Mouse (Mus musculus) kidney, embryonic 14.5 days (tissue): ENCODE data around the gene Myo15. TPM values are rescaled to one million over a fixed set of nuclear protein-coding genes. Genes with fewer than 3 reads are reported as not detected.
"Not testable (repeated sequence)": the region's sequence is repeated elsewhere in the genome, so short reads cannot be mapped to it uniquely, and the experiment has no call there.

Experiments
- ATAC-seq: fragments of 200-750 bp; cut with Nextera tagmentation; 2 replicates; pipeline ENCODE4 v1.8.0; 2017; ENCODE audit warnings: moderate number of reproducible peaks, mild to moderate bottlenecking, moderate TSS enrichment, moderate library complexity; ENCODE audit not compliant: low FRiP score, low TSS enrichment
- H3K27ac ChIP-seq: fragments of 300-500 bp; sonication (generic); 2 replicates; pipeline ENCODE4 v1.5.1; 2014; ENCODE audit warnings: low read depth, mild to moderate bottlenecking, low read length, moderate library complexity, mixed read lengths
- H3K27me3 ChIP-seq: fragments of 300-500 bp; sonication (generic); 2 replicates; pipeline ENCODE4 v1.6.1; 2014; ENCODE audit warnings: mild to moderate bottlenecking, low read length; ENCODE audit not compliant: control insufficient read depth, insufficient read depth
- H3K36me3 ChIP-seq: fragments of 300-500 bp; sonication (generic); 2 replicates; pipeline ENCODE4 v1.6.1; 2014; ENCODE audit warnings: low read length, mixed read lengths; ENCODE audit not compliant: control insufficient read depth, insufficient read depth
- H3K4me1 ChIP-seq: fragments of 300-500 bp; sonication (generic); 2 replicates; pipeline ENCODE4 v1.6.1; 2014; ENCODE audit warnings: low read length, mixed read lengths; ENCODE audit not compliant: control insufficient read depth, insufficient read depth
- H3K4me2 ChIP-seq: fragments of 300-500 bp; sonication (generic); replicated peaks from 2 replicates; pipeline ENCODE4 v1.6.1; 2014; ENCODE audit warnings: low read depth, mild to moderate bottlenecking, low read length
- H3K4me3 ChIP-seq: fragments of 300-500 bp; sonication (generic); 2 replicates; pipeline ENCODE4 v1.5.1; 2014; ENCODE audit warnings: mild to moderate bottlenecking, low read length
- H3K9ac ChIP-seq: fragments of 300-500 bp; sonication (generic); 2 replicates; pipeline ENCODE4 v1.6.1; 2014; ENCODE audit warnings: low read depth, mild to moderate bottlenecking, low read length, moderate library complexity
- H3K9me3 ChIP-seq: fragments of 300-500 bp; sonication (generic); 2 replicates; pipeline ENCODE4 v1.6.1; 2016; ENCODE audit warnings: low read length; ENCODE audit not compliant: control insufficient read depth
- whole genome bisulfite sequencing: fragments of 180-500 bp; shearing (Covaris S2); extraction: QIAGEN DNeasy Blood & Tissue Kit; methylation state at CpG from one replicate; pipeline ENCODE4 v1.1.7; 2014; 5-methylcytosine and 5-hydroxymethylcytosine counted together
- polyA plus RNA-seq: library from polyadenylated mRNA; unstranded; fragments of >200 nt; fragmentation: Nextera tagmentation; extraction: Ambion mirVana; gene quantifications from 2 replicates; pipeline ENCODE4 v1.2.1, GENCODE M21; 2014

Myo15 gene
- polyA plus RNA-seq, 1 experiment from 2014 or later = 0.38 TPM

DNA sequence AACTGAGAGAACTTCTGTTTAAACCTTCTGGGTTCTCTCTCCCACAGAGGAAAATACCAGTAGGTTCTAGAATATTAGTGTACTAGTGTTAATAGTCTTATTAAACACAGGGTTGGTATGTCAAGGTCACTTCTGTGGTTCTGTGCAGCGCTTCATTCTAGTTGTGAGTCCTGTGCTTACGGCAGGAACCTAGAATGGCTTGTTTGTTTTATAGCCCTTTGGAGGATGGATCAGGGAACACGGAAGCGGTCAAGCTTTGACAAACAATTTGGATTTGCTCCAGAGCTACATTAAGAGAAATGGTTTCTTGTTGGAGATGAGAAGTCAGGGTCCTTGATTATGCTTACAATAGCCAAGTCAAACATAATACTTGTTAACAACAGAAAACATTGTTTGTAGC lies 76.3 kb downstream of the Myo15 start:
- no peak for ATAC-seq
- Histone ChIP-seq H3K4me1 (peaks cover 18% of the 10 kb centered on the region), H3K27me3 (no peaks in the 10 kb centered on the region), H3K4me3 (no peak overlapping the region), H3K27ac (no peak overlapping the region), H3K36me3 (peaks cover 64% of the 10 kb centered on the region), H3K4me2 (no peak overlapping the region), H3K9ac (no peak overlapping the region), H3K9me3 (no peaks in the 10 kb centered on the region)
- 57% methylated on average over 4 of the region's 4 CpGs for WGBS

DNA sequence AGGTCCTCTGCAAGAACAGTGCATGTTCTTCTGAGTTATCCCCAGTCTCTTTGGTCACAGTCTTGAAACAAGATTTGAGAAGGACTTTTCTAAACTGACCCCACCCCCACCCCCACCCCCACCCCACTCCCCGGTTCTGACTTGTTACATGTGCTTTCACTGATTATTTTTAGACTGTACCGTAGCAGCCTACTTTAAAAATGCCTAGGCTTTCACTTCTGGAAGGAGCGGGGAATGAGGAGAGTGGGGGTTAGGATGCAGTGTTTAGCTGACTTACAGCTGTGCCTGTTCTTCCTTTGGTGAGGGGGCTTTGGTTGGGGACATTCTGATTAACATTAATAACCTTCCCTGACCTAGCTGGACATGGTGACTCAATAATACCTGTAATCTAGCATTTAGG lies 79.0 kb downstream of the Myo15 start:
- Histone ChIP-seq H3K4me3 (no peak overlapping the region), H3K36me3 (peaks cover 73% of the 10 kb centered on the region), H3K27me3 (no peaks in the 10 kb centered on the region), H3K4me2 (no peak overlapping the region), H3K27ac (no peak overlapping the region), H3K4me1 (peaks cover 8% of the 10 kb centered on the region; the same call in 1 of the 2 replicates), H3K9me3 (no peaks in the 10 kb centered on the region), H3K9ac (no peak overlapping the region)
- no peak for ATAC-seq
- WGBS = 93% methylated on average over 3 of the region's 3 CpGs

DNA sequence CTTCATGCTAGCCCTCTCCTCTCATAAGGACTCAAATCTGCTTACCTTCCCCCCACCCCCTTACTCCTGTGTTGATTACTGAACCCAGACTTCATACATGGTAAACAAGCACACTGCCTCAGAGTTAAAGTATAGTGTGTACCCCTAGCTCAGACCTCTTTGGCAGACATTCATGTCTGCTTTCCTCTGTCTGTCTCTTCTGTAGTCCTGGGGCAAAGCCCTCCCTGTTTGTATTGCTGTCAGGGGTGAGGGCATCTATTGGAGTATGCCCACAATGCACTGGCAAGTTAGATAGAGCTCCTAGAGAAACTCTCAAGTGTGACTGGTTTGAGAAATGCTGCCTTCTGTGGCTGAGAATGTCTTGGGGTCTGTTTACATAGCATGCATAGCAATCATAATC lies 84.0 kb downstream of the Myo15 start:
- peaks cover 93% of the 10 kb centered on the region for H3K36me3 ChIP-seq
- H3K9ac ChIP-seq = no peak overlapping the region
- no peak overlapping the region for H3K4me3 ChIP-seq
- H3K4me2 ChIP-seq = no peak overlapping the region
- H3K27me3 ChIP-seq = no peaks in the 10 kb centered on the region
- H3K4me1 ChIP-seq = no peaks in the 10 kb centered on the region
- ATAC-seq = no peak
- H3K9me3 ChIP-seq = no peaks in the 10 kb centered on the region
- no peak overlapping the region for H3K27ac ChIP-seq

DNA sequence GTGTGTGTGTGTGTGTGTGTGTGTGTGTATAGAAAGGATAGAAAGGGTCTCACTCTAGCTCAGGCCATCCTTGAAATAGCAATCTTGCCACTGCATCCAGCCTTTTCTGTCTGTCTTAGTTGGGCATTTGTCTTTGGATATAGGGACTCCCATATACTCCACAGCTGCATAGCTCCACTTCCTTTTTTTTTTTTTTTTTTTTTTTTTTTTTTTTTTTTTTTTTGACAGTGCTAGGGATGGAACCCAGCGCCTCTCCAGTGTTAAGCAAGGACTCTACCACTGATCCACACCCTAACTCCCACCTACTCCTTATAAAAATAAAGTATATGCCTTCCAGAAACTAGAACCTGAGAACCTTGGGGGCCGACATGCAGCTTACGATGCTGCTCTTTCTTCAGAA lies 88.5 kb downstream of the Myo15 start:
- no peak overlapping the region for H3K4me2 ChIP-seq
- H3K27me3 ChIP-seq = no peaks in the 10 kb centered on the region
- no peaks in the 10 kb centered on the region for H3K4me1 ChIP-seq
- peaks cover 52% of the 10 kb centered on the region for H3K36me3 ChIP-seq
- H3K9ac ChIP-seq = no peak overlapping the region
- no peak overlapping the region for H3K27ac ChIP-seq
- no peaks in the 10 kb centered on the region for H3K9me3 ChIP-seq
- no peak overlapping the region for H3K4me3 ChIP-seq
- ATAC-seq = no peak
- 85% methylated on average over 3 of the region's 3 CpGs for WGBS

DNA sequence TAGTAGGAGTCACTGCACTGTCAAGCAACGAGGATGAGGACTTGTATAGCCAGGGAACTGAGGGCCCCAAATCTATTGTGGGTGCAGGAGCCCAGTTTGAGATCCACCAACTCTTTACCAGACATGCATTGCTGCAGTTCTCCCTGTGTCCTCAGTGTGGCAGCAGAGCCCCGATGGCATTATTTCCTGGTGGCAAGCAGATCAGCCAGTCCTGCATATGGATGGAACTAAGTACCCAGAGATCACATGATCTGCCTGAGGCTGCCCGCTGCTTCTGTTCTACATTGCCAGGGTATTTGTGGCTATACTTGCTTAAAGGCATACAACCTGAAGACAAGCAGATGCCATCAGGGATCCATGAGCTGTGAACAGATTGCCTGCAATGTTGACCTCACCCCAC lies 90.2 kb downstream of the Myo15 start:
- Histone ChIP-seq H3K4me3 (no peak overlapping the region), H3K36me3 (peaks cover 35% of the 10 kb centered on the region), H3K9ac (no peak overlapping the region), H3K27ac (no peak overlapping the region), H3K4me2 (no peak overlapping the region), H3K9me3 (no peaks in the 10 kb centered on the region), H3K4me1 (no peaks in the 10 kb centered on the region), H3K27me3 (no peaks in the 10 kb centered on the region)
- 18% methylated on average over 3 of the region's 3 CpGs for WGBS
- ATAC-seq = no peak

DNA sequence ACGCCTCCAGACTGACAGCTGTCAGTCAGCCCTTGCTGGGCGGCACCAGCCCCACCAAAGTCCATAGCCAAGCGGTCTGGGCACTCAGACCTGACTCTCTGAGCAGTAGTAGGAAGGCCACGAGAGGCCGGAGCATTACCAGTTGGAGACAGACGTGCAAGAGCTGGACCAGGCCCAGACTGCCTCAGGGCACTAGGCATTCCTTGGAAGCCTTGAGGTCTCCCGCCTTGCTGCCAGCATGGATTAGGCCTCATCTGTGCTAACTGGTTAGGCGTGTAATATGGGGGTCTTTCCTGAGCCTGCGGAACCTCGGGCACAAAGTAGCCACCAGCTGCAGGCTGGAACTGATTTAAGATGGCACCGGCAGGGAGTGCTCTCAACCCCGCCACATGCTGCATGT lies 104.9 kb downstream of the Myo15 start:
- H3K9me3 ChIP-seq, H3K27ac ChIP-seq, H3K9ac ChIP-seq, ATAC-seq, H3K4me3 ChIP-seq, H3K4me2 ChIP-seq, H3K36me3 ChIP-seq, H3K4me1 ChIP-seq, H3K27me3 ChIP-seq: not testable (repeated sequence)
- WGBS = 85% methylated on average over 9 of the region's 12 CpGs

Other genes starting within 250 kb of the Myo15 start
- gene Srebf1, start 246.8 kb upstream of the Myo15 start, polyA plus RNA-seq = 58.8 and 60.1 TPM in 2 replicates
- gene Tom1l2, start 116.4 kb upstream of the Myo15 start, polyA plus RNA-seq = 11.3 and 19.3 TPM in 2 replicates
- 1.3 and 1.5 TPM in 2 replicates for gene Drc3, start 116.0 kb upstream of the Myo15 start, polyA plus RNA-seq
- 20.0 and 33.4 TPM in 2 replicates for gene Gid4, start 52.2 kb upstream of the Myo15 start, polyA plus RNA-seq
- gene Atpaf2, start 50.9 kb upstream of the Myo15 start, polyA plus RNA-seq = 46.5 and 54.9 TPM in 2 replicates
- gene Drg2, start 14.7 kb upstream of the Myo15 start, polyA plus RNA-seq = 118 and 123 TPM in 2 replicates
- gene Alkbh5, start 67.0 kb downstream of the Myo15 start, polyA plus RNA-seq = 39.8 and 44.3 TPM in 2 replicates
- 40.8 and 69.0 TPM in 2 replicates for gene Llgl1, start 230.4 kb downstream of the Myo15 start, polyA plus RNA-seq